Mouse (Mus musculus) small intestine, adult 2 months (tissue): ENCODE data around the gene Pnkp. TPM values are rescaled to one million over a fixed set of nuclear protein-coding genes. Genes with fewer than 3 reads are reported as not detected.

Experiments
- H3K27ac ChIP-seq: fragments of 200-500 bp; 2 replicates; pipeline ENCODE4 v1.5.1; 2012; ENCODE audit warnings: low read depth, low read length, control low read depth, inconsistent platforms; ENCODE audit not compliant: insufficient read depth
- H3K27me3 ChIP-seq: fragments of 200-500 bp; 2 replicates; pipeline ENCODE4 v1.6.1; 2012; ENCODE audit warnings: mild to moderate bottlenecking, moderate library complexity, low read length, inconsistent platforms; ENCODE audit not compliant: control insufficient read depth, insufficient read depth
- H3K36me3 ChIP-seq: fragments of 200-500 bp; 2 replicates; pipeline ENCODE4 v1.6.1; 2012; ENCODE audit warnings: mild to moderate bottlenecking, low read length, control low read depth, inconsistent platforms; ENCODE audit not compliant: control insufficient read depth, insufficient read depth
- H3K4me1 ChIP-seq: fragments of 200-500 bp; 2 replicates; pipeline ENCODE4 v1.6.1; 2012; ENCODE audit warnings: low read length, inconsistent platforms, mixed read lengths; ENCODE audit not compliant: control insufficient read depth, insufficient read depth, insufficient read length
- H3K4me3 ChIP-seq: fragments of 200-500 bp; 2 replicates; pipeline ENCODE4 v1.5.1; 2012; ENCODE audit warnings: low read depth, mild to moderate bottlenecking, control low read depth, inconsistent platforms, low read length, moderate library complexity
- CTCF ChIP-seq: fragments of 200-500 bp; IDR thresholded peaks from 2 replicates; pipeline ENCODE4 v1.5.1; 2012; ENCODE audit warnings: low read depth, mild to moderate bottlenecking, control low read depth, inconsistent platforms, low read length, moderate library complexity, mixed read lengths; ENCODE audit not compliant: insufficient replicate concordance, insufficient read length; ENCODE audit errors: extremely low read depth
- POLR2A ChIP-seq: fragments of 200-500 bp; IDR thresholded peaks from 2 replicates; pipeline ENCODE4 v1.6.1; 2012; ENCODE audit warnings: low read depth, mild to moderate bottlenecking, control low read depth, inconsistent platforms, low read length, moderate library complexity
- WGBS: fragments of 180-500 bp; shearing (Covaris S2); methylation state at CpG from one replicate; pipeline ENCODE4 v1.1.7; 2018; 5-methylcytosine and 5-hydroxymethylcytosine counted together
- polyA plus RNA-seq: library from polyadenylated mRNA; depleted of rRNA; stranded (reverse); fragments of >200 nt; gene quantifications from 2 replicates; pipeline ENCODE4 v1.2.3, GENCODE M21; 2012; rRNA removed

Gene Pnkp
- polyA plus RNA-seq, 1 experiment, result 84.2 TPM

- 86% methylated on average over 15 of the region's 15 CpGs for WGBS
- H3K36me3 ChIP-seq, result peaks cover 77% of the 10 kb centered on the region
- no peak for TF ChIP-seq CTCF
- TF ChIP-seq POLR2A, result no peak
Measured at GRCm38 (mm10) chr7:44908706-44909476, 52.0 kb downstream of the Pnkp start.

More at GRCm38 (mm10) chr7:44908706-44909476, 52.0 kb downstream of the Pnkp start:
- no peaks in the 10 kb centered on the region for H3K27me3 ChIP-seq
- no peak overlapping the region for H3K4me3 ChIP-seq
- no peaks in the 10 kb centered on the region for H3K4me1 ChIP-seq
- H3K27ac ChIP-seq, result no peak overlapping the region

Other genes with a start within 250 kb of the Pnkp start
- 196 and 563 TPM in 2 replicates for gene Myh14, start 186.3 kb upstream of the Pnkp start, polyA plus RNA-seq
- gene Izumo2, start 148.4 kb upstream of the Pnkp start, polyA plus RNA-seq, result not detected in 2 replicates
- gene Vrk3, start 108.7 kb upstream of the Pnkp start, polyA plus RNA-seq, result 20.4 and 40.3 TPM in 2 replicates
- gene Zfp473, start 106.1 kb upstream of the Pnkp start, polyA plus RNA-seq, result 0.08 and 0.19 TPM in 2 replicates
- 30.9 and 53.3 TPM in 2 replicates for gene Nup62, start 41.1 kb upstream of the Pnkp start, polyA plus RNA-seq
- 8.0 and 13.8 TPM in 2 replicates for gene Il4i1, start 40.8 kb upstream of the Pnkp start, polyA plus RNA-seq
- gene Atf5, start 40.5 kb upstream of the Pnkp start, polyA plus RNA-seq, result 83.9 and 102 TPM in 2 replicates
- 180 and 283 TPM in 2 replicates for gene Akt1s1, start 8.1 kb upstream of the Pnkp start, polyA plus RNA-seq
- 32.1 and 63.2 TPM in 2 replicates for gene Tbc1d17, start 8.1 kb upstream of the Pnkp start, polyA plus RNA-seq
- gene Ptov1, start 12.6 kb downstream of the Pnkp start, polyA plus RNA-seq, result 82.3 and 141 TPM in 2 replicates
- gene Med25, start 35.6 kb downstream of the Pnkp start, polyA plus RNA-seq, result 85.8 and 208 TPM in 2 replicates
- 15.8 and 27.5 TPM in 2 replicates for gene Fuz, start 38.9 kb downstream of the Pnkp start, polyA plus RNA-seq
- gene Ap2a1, start 72.4 kb downstream of the Pnkp start, polyA plus RNA-seq, result 49.8 and 85.2 TPM in 2 replicates
- not detected in 2 replicates for gene Tsks, start 86.1 kb downstream of the Pnkp start, polyA plus RNA-seq
- gene Cpt1c, start 117.7 kb downstream of the Pnkp start, polyA plus RNA-seq, result 5.2 and 7.6 TPM in 2 replicates
- 50.0 and 68.6 TPM in 2 replicates for gene Prmt1, start 129.4 kb downstream of the Pnkp start, polyA plus RNA-seq
- gene Irf3, start 140.5 kb downstream of the Pnkp start, polyA plus RNA-seq, result 52.9 and 91.0 TPM in 2 replicates
- 10.1 and 16.3 TPM in 2 replicates for gene Bcl2l12, start 141.6 kb downstream of the Pnkp start, polyA plus RNA-seq
- gene Scaf1, start 159.2 kb downstream of the Pnkp start, polyA plus RNA-seq, result 39.8 and 73.0 TPM in 2 replicates
- gene Rras, start 160.8 kb downstream of the Pnkp start, polyA plus RNA-seq, result 49.3 and 67.9 TPM in 2 replicates
- 8.1 and 13.2 TPM in 2 replicates for gene Prr12, start 195.7 kb downstream of the Pnkp start, polyA plus RNA-seq
- gene Nosip, start 205.3 kb downstream of the Pnkp start, polyA plus RNA-seq, result 39.3 and 92.7 TPM in 2 replicates
- 81.7 and 172 TPM in 2 replicates for gene Prrg2, start 205.5 kb downstream of the Pnkp start, polyA plus RNA-seq
- 40.0 and 49.9 TPM in 2 replicates for gene Rcn3, start 235.1 kb downstream of the Pnkp start, polyA plus RNA-seq
- 47.9 and 78.3 TPM in 2 replicates for gene Fcgrt, start 246.7 kb downstream of the Pnkp start, polyA plus RNA-seq